Mouse (Mus musculus): Measurements from ENCODE around the gene Cysrt1. TPM values are rescaled to one million over a fixed set of nuclear protein-coding genes. Genes with fewer than 3 reads are reported as not detected.

Cysrt1 gene
- total RNA-seq, 2 experiments from 2014 or later, result not detected

GRCm38 (mm10) chr2:25240723-25241437 is 1.4 kb downstream of the Cysrt1 start:
- intact Hi-C loops (cut with DNase I), result no loop called here
- peak; percentile 63 to 86 for DNase-seq (ENCODE audit: extremely low spot score in 1 of 2, low spot score in 2 of 2)

- no peak for DNase-seq (ENCODE audit: extremely low spot score in 1 of 2, low spot score in 2 of 2)
- intact Hi-C loops (cut with DNase I), result no loop called here
Observed at GRCm38 (mm10) chr2:25240310-25240709, 1.9 kb downstream of the Cysrt1 start.

- intact Hi-C loops (cut with DNase I), result no loop called here
- DNase-seq (ENCODE audit: extremely low spot score in 1 of 2, low spot score in 2 of 2), result no peak
Observed at GRCm38 (mm10) chr2:25239766-25240165, 2.5 kb downstream of the Cysrt1 start.

- no peak for DNase-seq (ENCODE audit: extremely low spot score in 1 of 2, low spot score in 2 of 2)
- intact Hi-C loops (cut with DNase I), result no loop called here
Observed at GRCm38 (mm10) chr2:25238106-25238505, 4.1 kb downstream of the Cysrt1 start.

- no peak for DNase-seq (ENCODE audit: extremely low spot score in 1 of 2, low spot score in 2 of 2)
- intact Hi-C loops (cut with DNase I), result no loop called here
Observed at GRCm38 (mm10) chr2:25237522-25237921, 4.7 kb downstream of the Cysrt1 start.

GRCm38 (mm10) chr2:25236614-25237013 is 5.6 kb downstream of the Cysrt1 start, which contains the start of gene Rnf224:
Rnf224 (minus strand) TSS chr2:25236787.
- intact Hi-C loops (cut with DNase I), result no loop called here
- DNase-seq (ENCODE audit: extremely low spot score in 1 of 2, low spot score in 2 of 2), result no peak

GRCm38 (mm10) chr2:25234551-25235220 is 7.6 kb downstream of the Cysrt1 start:
- no peak for DNase-seq (ENCODE audit: extremely low spot score in 1 of 2, low spot score in 2 of 2)

GRCm38 (mm10) chr2:25234050-25234449 is 8.2 kb downstream of the Cysrt1 start, which contains the start of gene Slc34a3:
Slc34a3 (minus strand) TSS chr2:25234364.
- no peak for DNase-seq (ENCODE audit: extremely low spot score in 1 of 2, low spot score in 2 of 2)
- intact Hi-C loops (cut with DNase I), result no loop called here

More at GRCm38 (mm10) chr2:25234551-25235220, 7.6 kb downstream of the Cysrt1 start:
- intact Hi-C loops (cut with DNase I), result no loop called here

GRCm38 (mm10) chr2:25233421-25233820 is 8.8 kb downstream of the Cysrt1 start:
- no peak for DNase-seq (ENCODE audit: extremely low spot score in 1 of 2, low spot score in 2 of 2)
- intact Hi-C loops (cut with DNase I), result no loop called here

- no peak for DNase-seq (ENCODE audit: extremely low spot score in 1 of 2, low spot score in 2 of 2)
- intact Hi-C loops (cut with DNase I), result no loop called here
Observed at GRCm38 (mm10) chr2:25231038-25231437, 11.2 kb downstream of the Cysrt1 start.

- DNase-seq (ENCODE audit: extremely low spot score in 1 of 2, low spot score in 2 of 2), result no peak
- intact Hi-C loops (cut with DNase I), result no loop called here
Observed at GRCm38 (mm10) chr2:25230581-25230980, 11.7 kb downstream of the Cysrt1 start.

GRCm38 (mm10) chr2:25229582-25229981 is 12.7 kb downstream of the Cysrt1 start:
- intact Hi-C loops (cut with DNase I), result no loop called here
- DNase-seq (ENCODE audit: extremely low spot score in 1 of 2, low spot score in 2 of 2), result no peak

GRCm38 (mm10) chr2:25228995-25229530 is 13.2 kb downstream of the Cysrt1 start:
- no peak for DNase-seq (ENCODE audit: extremely low spot score in 1 of 2, low spot score in 2 of 2)
- intact Hi-C loops (cut with DNase I), result no loop called here

GRCm38 (mm10) chr2:25228431-25228889 is 13.8 kb downstream of the Cysrt1 start:
- DNase-seq (ENCODE audit: extremely low spot score in 1 of 2, low spot score in 2 of 2), result peak; percentile 82 to 92
- intact Hi-C loops (cut with DNase I), result no loop called here

- intact Hi-C loops (cut with DNase I), result no loop called here
- no peak for DNase-seq (ENCODE audit: extremely low spot score in 1 of 2, low spot score in 2 of 2)
Observed at GRCm38 (mm10) chr2:25227406-25227805, 14.8 kb downstream of the Cysrt1 start.

- peak; percentile 60 for DNase-seq (ENCODE audit: extremely low spot score in 1 of 2, low spot score in 2 of 2)
- intact Hi-C loops (cut with DNase I), result no loop called here
Observed at GRCm38 (mm10) chr2:25226864-25227263, 15.4 kb downstream of the Cysrt1 start.

GRCm38 (mm10) chr2:25225811-25226379 is 16.4 kb downstream of the Cysrt1 start:
- no peak for DNase-seq (ENCODE audit: extremely low spot score in 1 of 2, low spot score in 2 of 2)
- intact Hi-C loops (cut with DNase I), result no loop called here

- intact Hi-C loops (cut with DNase I), result no loop called here
- DNase-seq (ENCODE audit: extremely low spot score in 1 of 2, low spot score in 2 of 2), result peak; percentile 99 to 100
Observed at GRCm38 (mm10) chr2:25224766-25225752, 17.2 kb downstream of the Cysrt1 start.

GRCm38 (mm10) chr2:25224492-25224765 is 17.8 kb downstream of the Cysrt1 start, which contains the start of gene Tubb4b:
Tubb4b (minus strand) TSS chr2:25224702.
- intact Hi-C loops (cut with DNase I), result no loop called here
- DNase-seq (ENCODE audit: extremely low spot score in 1 of 2, low spot score in 2 of 2), result no peak

All from left cerebral cortex, postnatal 10 days (tissue).